Mouse (Mus musculus): ENCODE measurements around the gene Gapt. TPM values are rescaled to one million over a fixed set of nuclear protein-coding genes. Genes with fewer than 3 reads are reported as not detected.

The Gapt gene
- polyA plus RNA-seq, 1 experiment: 0.49 TPM

DNA sequence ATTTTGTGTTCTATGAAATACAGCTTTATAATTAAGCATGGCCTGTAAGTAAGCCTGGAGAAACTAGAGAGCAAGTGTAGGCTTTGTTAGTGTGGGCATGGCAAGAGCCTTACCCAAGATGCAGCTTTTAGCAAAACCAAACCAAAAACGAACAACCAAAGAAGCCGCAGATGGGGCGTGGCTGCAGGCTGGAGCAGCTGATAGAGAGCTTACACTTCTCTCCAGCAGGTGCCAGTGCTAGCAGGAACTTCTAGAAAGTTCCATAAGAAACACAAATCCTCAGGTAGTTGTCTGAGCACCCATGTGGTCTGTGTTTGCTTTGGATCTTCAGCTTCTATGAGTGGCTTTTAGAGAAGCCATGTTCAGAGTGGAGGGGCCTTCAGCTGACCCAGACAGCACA lies 9.5 kb upstream of the Gapt start:
- Histone ChIP-seq H3K9me3 (peaks cover 9% of the 10 kb centered on the region; the same call in 1 of the 2 replicates), H3K27me3 (replicated peaks) (peaks cover 3% of the 10 kb centered on the region), H3K36me3 (replicated peaks; ENCODE audit: low read length) (no peaks in the 10 kb centered on the region), H3K4me1 (no peaks in the 10 kb centered on the region), H3K4me3 (replicated peaks) (no peak overlapping the region)
- no peak for TF ChIP-seq FLI1 (IDR thresholded peaks at IDR 0.05; ENCODE audit: low read length)

- no peaks in the 10 kb centered on the region for H3K9me3 ChIP-seq
- TF ChIP-seq FLI1 (IDR thresholded peaks at IDR 0.05; ENCODE audit: low read length) (no peak), GATA1 (IDR thresholded peaks at IDR 0.05; ENCODE audit: borderline replicate concordance, low read length) (no peak)
- peaks cover 3% of the 10 kb centered on the region for H3K27me3 ChIP-seq (replicated peaks)
- no peaks in the 10 kb centered on the region for H3K4me1 ChIP-seq
- no peak overlapping the region for H3K4me3 ChIP-seq (replicated peaks)
- no peaks in the 10 kb centered on the region for H3K36me3 ChIP-seq (replicated peaks; ENCODE audit: low read length)
These were observed 6.7 kb upstream of the Gapt start for GRCm38 (mm10) chr13:110363722-110364121.

GRCm38 (mm10) chr13:110351051-110351450 lies 5.9 kb downstream of the Gapt start:
- Histone ChIP-seq H3K27me3 (replicated peaks) (no peaks in the 10 kb centered on the region), H3K4me1 (no peaks in the 10 kb centered on the region), H3K36me3 (replicated peaks; ENCODE audit: low read length) (no peaks in the 10 kb centered on the region), H3K9me3 (peaks cover 8% of the 10 kb centered on the region), H3K4me3 (replicated peaks) (no peak overlapping the region)
- TF ChIP-seq GATA1 (IDR thresholded peaks at IDR 0.05; ENCODE audit: borderline replicate concordance, low read length) (no peak), FLI1 (IDR thresholded peaks at IDR 0.05; ENCODE audit: low read length) (no peak)

DNA sequence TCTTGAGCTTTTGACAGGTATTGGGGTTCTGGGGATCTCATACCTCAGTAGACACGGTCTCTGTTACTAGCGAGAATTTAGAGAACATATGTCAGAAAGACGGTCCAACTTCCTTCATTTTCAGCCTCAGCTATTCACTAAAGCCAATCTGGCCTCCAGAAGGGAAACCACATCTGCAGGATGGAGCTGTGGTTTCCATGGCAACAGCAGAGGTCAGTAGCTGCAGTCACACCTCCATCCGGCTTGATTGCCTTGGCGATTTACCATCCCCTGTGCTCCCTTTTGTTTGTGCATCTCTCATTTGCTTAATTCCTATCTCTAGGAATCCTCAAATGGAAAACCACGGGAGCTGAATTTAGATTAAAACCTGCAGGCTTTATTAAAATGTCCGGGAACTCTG lies 10.3 kb downstream of the Gapt start:
- Histone ChIP-seq H3K36me3 (replicated peaks; ENCODE audit: low read length) (no peaks in the 10 kb centered on the region), H3K27me3 (replicated peaks) (peaks cover 2% of the 10 kb centered on the region)
- TF ChIP-seq GATA1 (IDR thresholded peaks at IDR 0.05; ENCODE audit: borderline replicate concordance, low read length): no peak
- no peak for TF ChIP-seq FLI1 (IDR thresholded peaks at IDR 0.05; ENCODE audit: low read length)

GRCm38 (mm10) chr13:110342602-110343001 lies 14.4 kb downstream of the Gapt start:
- Histone ChIP-seq H3K36me3 (replicated peaks; ENCODE audit: low read length) (no peaks in the 10 kb centered on the region), H3K27me3 (replicated peaks) (peaks cover 2% of the 10 kb centered on the region), H3K4me3 (replicated peaks) (no peak overlapping the region), H3K9me3 (peaks cover 9% of the 10 kb centered on the region; the same call in 1 of the 2 replicates), H3K4me1 (no peaks in the 10 kb centered on the region)
- TF ChIP-seq GATA1 (IDR thresholded peaks at IDR 0.05; ENCODE audit: borderline replicate concordance, low read length) (no peak), FLI1 (IDR thresholded peaks at IDR 0.05; ENCODE audit: low read length) (no peak)

More for the DNA sequence above, 10.3 kb downstream of the Gapt start:
- Histone ChIP-seq H3K4me3 (replicated peaks) (no peak overlapping the region), H3K4me1 (no peaks in the 10 kb centered on the region), H3K9me3 (peaks cover 9% of the 10 kb centered on the region; the same call in 1 of the 2 replicates)

- H3K4me1 ChIP-seq: no peaks in the 10 kb centered on the region
- H3K4me3 ChIP-seq (replicated peaks): no peak overlapping the region
- peaks cover 7% of the 10 kb centered on the region for H3K9me3 ChIP-seq
- TF ChIP-seq GATA1 (IDR thresholded peaks at IDR 0.05; ENCODE audit: borderline replicate concordance, low read length) (no peak), FLI1 (IDR thresholded peaks at IDR 0.05; ENCODE audit: low read length) (no peak)
- no peaks in the 10 kb centered on the region for H3K27me3 ChIP-seq (replicated peaks)
- H3K36me3 ChIP-seq (replicated peaks; ENCODE audit: low read length): no peaks in the 10 kb centered on the region
These were observed 23.9 kb downstream of the Gapt start for GRCm38 (mm10) chr13:110332958-110333597.

GRCm38 (mm10) chr13:110318746-110319145 lies 38.3 kb downstream of the Gapt start:
- Histone ChIP-seq H3K36me3 (replicated peaks; ENCODE audit: low read length) (no peaks in the 10 kb centered on the region), H3K4me1 (no peaks in the 10 kb centered on the region), H3K27me3 (replicated peaks) (no peaks in the 10 kb centered on the region), H3K9me3 (no peaks in the 10 kb centered on the region), H3K4me3 (replicated peaks) (no peak overlapping the region)
- TF ChIP-seq FLI1 (IDR thresholded peaks at IDR 0.05; ENCODE audit: low read length) (no peak), GATA1 (IDR thresholded peaks at IDR 0.05; ENCODE audit: borderline replicate concordance, low read length) (no peak)

- Histone ChIP-seq H3K4me1 (no peaks in the 10 kb centered on the region), H3K27me3 (replicated peaks) (no peaks in the 10 kb centered on the region), H3K9me3 (no peaks in the 10 kb centered on the region), H3K4me3 (replicated peaks) (no peak overlapping the region), H3K36me3 (replicated peaks; ENCODE audit: low read length) (no peaks in the 10 kb centered on the region)
- TF ChIP-seq FLI1 (IDR thresholded peaks at IDR 0.05; ENCODE audit: low read length): no peak
These were observed 49.8 kb downstream of the Gapt start for GRCm38 (mm10) chr13:110307188-110307587.

Other genes starting within 250 kb of the Gapt start
- gene Rab3c, start 76.2 kb downstream of the Gapt start, polyA plus RNA-seq (2012; ENCODE audit: insufficient read depth, low replicate concordance): not detected in 2 replicates
- gene Plk2, start 37.8 kb upstream of the Gapt start, polyA plus RNA-seq (2012; ENCODE audit: insufficient read depth, low replicate concordance): 4.6 and 6.7 TPM in 2 replicates

Measured in megakaryocyte, embryonic 14.5 days (primary cell).